Mouse (Mus musculus): Measurements from ENCODE around the gene Mvb12b.

DNA sequence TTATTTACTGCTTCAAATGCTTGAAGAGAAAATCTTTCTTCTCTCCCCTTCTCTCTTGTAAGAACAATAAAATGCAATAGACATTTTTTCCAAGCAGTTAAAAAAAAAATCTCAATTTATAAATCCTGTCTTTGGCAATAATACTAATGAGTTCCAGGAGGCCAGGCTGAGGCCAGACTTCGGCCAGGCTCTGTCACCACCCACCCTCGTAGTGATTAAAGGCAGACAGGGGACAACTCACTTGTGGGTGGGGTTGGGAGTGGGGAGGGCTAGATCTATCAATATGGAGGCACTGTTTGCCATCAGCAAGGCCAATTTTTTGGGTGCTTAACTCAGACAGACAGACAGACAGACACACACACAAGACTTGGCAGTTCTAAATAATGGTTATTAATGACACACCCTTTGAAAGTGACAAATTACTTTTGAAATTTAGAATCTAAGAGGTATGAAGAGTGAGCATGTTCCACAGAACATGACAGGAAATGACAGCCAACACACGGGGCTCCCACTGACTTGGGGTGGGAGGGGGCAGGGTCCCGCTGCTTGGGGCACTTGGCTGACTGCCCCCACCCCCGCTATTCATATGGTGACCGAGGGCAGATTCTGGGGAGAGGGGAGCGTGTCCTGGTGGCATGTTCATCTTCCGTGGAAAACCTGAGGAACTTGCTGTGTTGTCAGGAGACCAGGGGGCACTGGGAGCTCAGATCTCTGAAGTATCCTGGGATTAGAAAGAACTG, 74.1 kb downstream of the Mvb12b start:
- no peak for TF ChIP-seq TAL1 (IDR thresholded peaks at IDR 0.05; ENCODE audit: low read length)
- no peak for TF ChIP-seq CTCF (IDR thresholded peaks at IDR 0.05 in 2 of 3, conservative IDR thresholded peaks at IDR 0.05 in 1 of 3; ENCODE audit: control insufficient read depth in 1 of 3, insufficient read depth in 1 of 3, low read depth in 2 of 3, low read length in 3 of 3, poor library complexity in 1 of 3, severe bottlenecking in 1 of 3)
- TF ChIP-seq ZNF384 (IDR thresholded peaks at IDR 0.05; ENCODE audit: low read depth, low read length), result no peak
- TF ChIP-seq CHD2 (IDR thresholded peaks at IDR 0.05; ENCODE audit: low read length), result no peak
- TF ChIP-seq POLR2A (IDR thresholded peaks at IDR 0.05; ENCODE audit: control insufficient read depth in 1 of 2, insufficient read depth in 1 of 2, low read depth in 1 of 2, low read length in 2 of 2, poor library complexity in 1 of 2), result no peak
- TF ChIP-seq SIN3A (IDR thresholded peaks at IDR 0.05; ENCODE audit: low read length), result no peak
- TF ChIP-seq POLR2AphosphoS2 (IDR thresholded peaks at IDR 0.05; ENCODE audit: low read length), result no peak
- TF ChIP-seq MAFK (IDR thresholded peaks at IDR 0.05; ENCODE audit: borderline replicate concordance, low read depth, low read length), result no peak
- TF ChIP-seq RCOR1 (IDR thresholded peaks at IDR 0.05; ENCODE audit: low read depth, low read length), result no peak
- no peak for TF ChIP-seq CHD1 (IDR thresholded peaks at IDR 0.05; ENCODE audit: low read depth, low read length)
- no peak for TF ChIP-seq GABPA (IDR thresholded peaks at IDR 0.05; ENCODE audit: low read depth, low read length)
- TF ChIP-seq GATA1 (IDR thresholded peaks at IDR 0.05; ENCODE audit: low read depth, low read length), result no peak
- TF ChIP-seq ZKSCAN1 (IDR thresholded peaks at IDR 0.05; ENCODE audit: low read depth, low read length), result no peak

All from MEL (cell line).